Mouse (Mus musculus) G1E (cell line): ENCODE results near the gene Cd3e.

Source experiments
- CTCF ChIP-seq: IDR thresholded peaks from 2 replicates; pipeline ENCODE4 v1.5.1; 2012; ENCODE audit warnings: low read depth, low read length, inconsistent platforms, mixed read lengths
- GATA1 ChIP-seq: IDR thresholded peaks from 2 replicates; pipeline ENCODE4 v1.6.1; 2012; ENCODE audit warnings: borderline replicate concordance, low read length, inconsistent platforms, mixed read lengths
- POLR2AphosphoS5 ChIP-seq: IDR thresholded peaks from 2 replicates; pipeline ENCODE4 v1.6.1; 2012; ENCODE audit warnings: low read depth, low read length, inconsistent platforms; ENCODE audit not compliant: insufficient replicate concordance

- TF ChIP-seq POLR2AphosphoS5 = no peak
- no peak for TF ChIP-seq CTCF
- no peak for TF ChIP-seq GATA1
These were observed 1.1 kb downstream of the Cd3e start for GRCm38 (mm10) chr9:45008342-45008741.
